Mouse (Mus musculus) natural killer cell, adult 2 months (primary cell): ENCODE measurements around the gene Znrf3.

Experiments
- DNase-seq, 2 experiments: peaks; one replicate each; pipeline ENCODE4 v3.0.0; 2022; ENCODE audit warnings: low spot score in 2 of 2

The Znrf3 gene

DNA sequence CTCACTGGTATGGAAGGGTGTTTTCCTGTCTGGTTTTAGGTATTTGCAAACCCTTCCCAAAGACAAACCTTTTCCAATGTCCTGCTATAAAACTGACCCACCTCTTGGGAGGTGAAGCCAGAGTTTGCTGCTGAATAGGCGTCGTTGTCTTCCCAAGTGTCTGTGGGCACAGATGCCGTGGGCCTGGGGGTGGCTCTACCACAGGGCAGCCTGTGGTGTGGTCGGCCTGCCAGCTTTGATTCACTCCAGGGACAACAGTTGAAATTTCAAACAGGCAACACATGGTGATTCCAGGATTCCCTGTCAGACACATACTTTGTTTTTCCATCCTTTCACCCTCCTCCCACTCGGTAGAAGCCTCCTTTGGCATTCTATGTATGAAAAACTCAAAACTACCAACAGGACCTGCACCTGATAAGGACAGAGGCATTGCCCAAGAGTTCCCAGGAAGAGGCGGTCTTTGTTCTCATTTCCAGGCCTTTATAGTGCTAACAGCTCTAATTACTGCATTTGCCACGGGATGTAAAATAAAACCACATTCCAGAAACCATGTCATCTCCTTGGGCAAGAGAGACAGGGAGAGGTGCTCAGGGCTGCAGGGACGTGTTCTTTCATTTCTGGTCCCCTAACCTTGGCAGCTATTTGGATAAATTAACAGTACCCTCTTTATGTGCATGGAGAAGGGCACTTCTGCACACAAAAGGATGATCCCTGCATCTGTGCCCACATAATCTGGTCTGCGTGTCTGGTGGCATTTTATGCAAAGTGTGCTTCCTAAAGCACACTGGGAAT, 173.2 kb downstream of the Znrf3 start:
- no peak for DNase-seq

DNA sequence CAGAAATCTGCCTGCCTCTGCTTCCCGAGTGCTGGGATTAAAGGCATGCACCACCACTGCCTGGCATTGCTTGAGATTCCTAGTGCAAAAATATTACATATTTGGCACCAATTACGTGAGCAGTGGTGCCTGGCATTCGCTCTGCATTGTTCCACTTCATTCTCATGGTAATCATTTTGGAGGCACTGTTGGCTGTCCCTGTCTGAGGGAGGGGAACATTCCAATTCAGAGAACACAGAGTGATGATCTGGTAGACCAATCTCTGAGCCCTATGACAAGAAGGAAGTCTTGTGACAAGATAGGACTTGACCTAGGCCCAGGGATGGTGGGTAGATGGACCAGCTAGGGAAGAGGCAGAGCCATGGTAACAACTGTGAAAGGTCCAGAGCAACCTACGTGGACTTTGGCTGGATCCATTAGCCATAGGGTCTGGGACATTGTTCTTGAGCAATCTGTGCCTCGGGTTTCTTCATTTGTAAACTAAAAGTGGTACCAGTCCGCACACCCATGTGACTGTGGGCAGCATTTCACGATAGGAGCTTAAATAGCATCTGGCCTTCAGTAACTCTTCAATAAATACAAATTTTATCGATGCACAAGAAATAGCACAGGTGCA, 174.7 kb downstream of the Znrf3 start:
- no peak for DNase-seq

DNA sequence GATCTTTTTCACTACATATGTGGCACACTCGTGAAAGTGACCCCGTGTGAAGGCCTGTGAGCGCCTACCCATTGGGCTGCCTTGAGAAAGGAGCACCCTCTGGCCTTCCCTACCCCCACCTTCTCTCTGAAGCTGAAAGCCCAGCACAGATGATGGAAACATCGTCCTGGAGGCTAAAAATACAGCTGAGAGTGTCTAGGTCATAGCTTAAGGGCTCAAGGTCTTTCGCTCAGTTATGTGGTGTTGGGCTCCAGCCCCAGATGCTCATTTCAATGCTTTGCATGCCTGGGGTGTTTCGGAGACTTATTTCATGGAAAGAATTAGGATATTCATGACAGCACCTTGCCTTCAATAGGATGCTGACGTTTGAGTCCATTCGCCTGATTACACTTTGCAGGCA, 178.9 kb downstream of the Znrf3 start:
- DNase-seq: no peak

DNA sequence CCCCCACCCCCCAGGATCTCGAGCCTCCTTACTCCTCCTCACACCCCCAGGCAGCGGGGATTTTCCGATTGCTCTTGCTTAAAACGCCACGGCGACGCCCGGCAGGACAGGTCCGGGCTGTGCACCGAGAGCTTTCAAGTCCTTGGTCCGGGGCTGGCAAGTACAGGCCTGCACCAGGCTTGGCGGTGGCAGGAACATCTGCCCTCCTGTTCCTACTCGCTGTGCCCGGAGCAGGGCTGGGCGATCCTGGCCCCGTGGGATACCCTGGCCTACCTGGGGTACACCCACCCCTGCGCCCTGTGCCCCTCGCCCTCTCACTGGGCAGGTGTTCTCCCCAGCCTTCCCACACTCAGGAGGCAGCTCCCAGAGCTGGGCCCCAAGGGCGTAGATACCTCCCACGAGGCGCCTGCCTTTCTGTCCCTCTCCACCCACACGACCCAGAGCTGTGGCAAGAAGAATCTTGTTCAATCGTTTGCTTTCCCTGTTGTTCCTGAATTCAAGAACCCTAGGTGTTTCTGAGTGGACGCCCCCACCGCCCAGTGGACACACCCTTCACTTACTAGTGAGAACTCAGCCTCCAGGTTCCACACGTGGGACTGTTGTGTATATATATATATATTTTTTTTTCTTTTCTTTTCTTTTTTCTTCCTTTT, 181.4 kb downstream of the Znrf3 start:
- DNase-seq: no peak

DNA sequence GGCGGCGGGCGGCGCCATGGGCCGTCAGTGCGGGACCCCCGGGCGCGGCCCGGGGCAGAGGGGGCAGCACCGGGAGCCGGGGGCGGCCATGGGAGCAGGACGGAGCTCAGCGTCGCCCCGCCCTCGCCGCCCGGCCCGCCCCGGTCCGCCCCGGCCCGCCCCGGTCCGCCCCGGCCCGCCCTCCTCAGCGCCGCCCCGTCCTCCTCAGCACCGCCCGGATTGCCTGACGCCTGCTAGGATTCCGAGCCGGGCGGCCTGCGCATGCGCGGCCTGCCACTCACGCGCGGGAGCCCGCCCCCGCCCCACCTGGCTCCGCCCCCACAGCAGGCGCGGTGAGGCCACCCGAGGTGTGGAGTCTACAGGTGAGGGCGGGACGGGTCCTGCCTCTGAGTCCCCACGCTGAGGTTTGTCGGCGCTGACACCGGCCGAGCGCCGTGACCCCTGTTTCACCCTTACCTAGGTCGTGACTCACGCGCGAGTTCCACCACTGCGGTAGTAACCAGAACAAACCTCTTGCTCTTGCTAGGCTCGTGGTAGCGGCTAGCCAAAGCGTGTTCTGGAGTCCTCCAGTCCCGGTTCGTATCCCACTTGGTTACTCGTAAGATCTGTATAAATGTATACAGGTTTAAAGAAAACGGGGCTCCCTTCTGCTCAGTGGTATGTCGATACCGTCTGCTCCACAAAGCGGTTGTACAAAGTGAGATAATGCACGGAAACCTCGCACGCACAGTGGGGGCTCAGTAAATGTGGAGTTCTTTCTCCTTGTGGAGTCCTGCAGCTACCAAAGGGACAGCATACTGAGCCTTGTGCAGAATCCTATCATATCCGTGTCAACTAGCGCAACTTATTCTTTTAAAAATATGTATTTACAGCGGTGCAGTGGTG, 182.9 kb downstream of the Znrf3 start, which contains the start of gene Kremen1:
Gene Kremen1 (minus strand): TSS at position 51 of the 885 bp plus-strand sequence.
- DNase-seq: peak; percentile 84 to 92

DNA sequence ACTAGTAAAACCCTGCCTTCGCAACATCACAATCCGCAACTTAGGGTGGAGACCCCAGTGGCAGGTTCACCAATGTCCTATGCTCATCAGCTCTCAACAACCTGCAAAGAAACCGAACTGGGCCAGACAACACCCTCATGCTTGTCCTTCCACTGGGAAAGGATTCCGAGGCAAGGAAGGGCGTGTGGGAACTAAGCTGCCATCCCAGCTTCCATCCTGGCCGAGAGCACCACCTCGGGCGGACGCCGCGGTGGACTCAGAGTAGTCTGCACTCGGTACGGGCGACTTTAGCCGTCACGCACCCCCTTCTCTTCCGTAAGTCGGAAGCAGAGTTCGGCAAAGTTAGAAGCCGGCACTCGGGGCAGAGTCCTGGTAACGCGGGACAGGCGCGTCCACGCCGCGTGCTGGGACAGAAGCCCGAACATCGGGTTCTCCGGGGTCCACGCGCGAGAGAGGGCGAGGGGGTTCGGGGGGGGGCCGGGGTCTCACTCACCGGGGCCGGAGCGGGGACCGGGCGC, 183.6 kb downstream of the Znrf3 start:
- peak; percentile 33 for DNase-seq

DNA sequence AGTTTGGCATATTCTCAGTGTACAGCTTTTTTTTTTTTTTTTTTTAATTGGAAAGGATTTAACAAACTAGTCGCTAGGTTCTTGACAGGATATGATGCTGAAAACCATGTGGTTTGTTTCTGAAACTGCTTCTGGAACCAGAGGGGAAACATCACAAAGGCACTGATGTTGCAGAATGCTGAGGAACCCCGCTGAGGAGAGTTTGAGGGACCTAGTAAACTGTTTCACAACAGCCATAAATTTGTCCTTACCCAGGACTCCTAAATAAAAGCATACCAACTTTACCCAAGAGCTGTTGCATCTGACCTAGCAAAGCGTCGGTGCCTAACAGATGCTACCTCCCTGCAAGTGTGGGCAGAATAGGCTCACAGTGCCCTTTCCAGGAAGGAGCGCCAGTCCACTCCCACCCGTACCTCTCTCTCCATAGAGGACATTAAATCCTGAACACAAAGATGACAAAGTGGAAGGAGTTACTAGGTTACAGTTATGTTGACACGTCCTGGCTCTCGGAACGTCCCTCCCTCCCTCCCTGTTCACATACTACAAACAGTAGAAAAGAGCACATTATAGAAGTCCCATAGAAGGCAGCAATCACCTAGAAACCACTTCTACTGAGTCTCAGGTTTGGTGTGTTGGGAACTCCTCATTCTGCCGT, 184.6 kb downstream of the Znrf3 start:
- peak in 1 of 2 experiments; percentile 10 for DNase-seq

DNA sequence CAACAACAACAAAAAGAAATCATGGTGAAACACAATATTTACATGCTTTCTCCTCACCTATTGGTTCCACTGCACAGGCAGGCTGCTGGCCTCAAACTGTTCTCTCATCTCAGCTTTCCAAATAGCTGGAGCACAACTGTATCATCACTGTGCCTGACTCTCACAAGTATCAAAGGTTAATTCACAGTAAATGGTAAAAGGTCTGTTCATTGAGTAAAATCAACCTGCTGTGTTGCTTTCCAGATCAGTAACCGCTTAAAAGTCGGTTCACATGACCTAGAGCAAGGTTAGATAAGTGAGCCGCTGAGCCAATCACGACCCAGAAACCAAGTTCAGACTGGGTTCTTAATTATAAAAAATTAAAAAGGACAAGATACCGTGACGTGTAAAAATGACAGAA, 186.6 kb downstream of the Znrf3 start:
- no peak for DNase-seq

DNA sequence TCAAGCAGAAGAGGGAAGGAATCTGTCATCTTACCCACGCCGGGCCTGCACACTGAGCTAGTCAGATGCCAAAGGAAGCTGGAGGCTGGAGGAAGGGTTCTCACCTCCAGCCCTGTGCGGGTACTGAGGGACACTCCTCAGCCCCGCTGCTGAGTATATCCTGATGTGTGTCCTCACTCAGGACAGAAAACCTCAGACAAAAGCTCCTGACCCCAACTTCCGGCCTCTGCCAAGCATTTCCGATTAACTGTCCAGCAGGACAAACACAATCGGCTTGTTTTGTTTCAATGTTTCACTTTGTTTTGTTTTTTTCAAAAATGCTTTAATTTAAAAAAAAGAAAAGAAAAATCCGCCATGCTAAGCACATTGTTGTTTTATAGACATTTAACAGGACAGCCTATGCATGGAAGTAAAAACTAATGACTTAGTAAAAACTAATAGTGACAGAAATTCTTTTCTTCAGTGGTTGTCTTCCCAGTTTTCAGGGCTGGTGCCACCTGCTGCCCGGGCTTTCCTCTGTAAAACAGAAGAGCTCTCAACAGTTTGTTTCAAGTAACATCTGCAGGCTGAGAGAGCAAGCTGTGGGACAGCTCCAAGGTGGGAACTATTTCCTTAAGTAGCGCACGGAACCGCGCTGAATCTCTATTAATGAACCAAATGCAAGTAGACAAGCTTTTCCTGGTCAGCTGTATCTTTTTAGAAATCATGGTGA, 187.3 kb downstream of the Znrf3 start:
- no peak for DNase-seq

DNA sequence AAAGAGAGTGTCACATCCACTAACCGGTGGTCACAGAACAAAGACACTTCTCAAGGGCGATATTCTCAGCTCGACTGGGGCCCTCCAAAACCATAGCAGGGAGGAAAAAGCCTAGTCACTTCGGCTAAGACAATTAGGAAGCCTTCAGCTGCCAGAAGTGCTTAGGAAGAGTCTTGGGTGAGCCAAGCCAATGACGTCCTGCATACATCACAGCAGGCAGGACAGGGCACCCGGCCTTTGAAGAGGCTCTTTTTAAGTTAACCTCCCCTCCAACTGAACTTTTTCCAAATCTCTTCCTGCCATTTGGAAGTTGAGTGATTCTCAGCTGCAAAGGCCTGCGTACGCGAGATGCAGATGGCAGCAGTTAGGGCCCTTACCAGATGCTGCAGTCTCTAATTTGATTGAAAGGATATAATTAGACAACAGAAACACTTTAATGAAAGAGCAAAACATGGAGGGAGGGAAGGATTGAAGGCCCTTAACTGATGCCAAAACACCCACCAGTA, 189.1 kb downstream of the Znrf3 start:
- DNase-seq: no peak

DNA sequence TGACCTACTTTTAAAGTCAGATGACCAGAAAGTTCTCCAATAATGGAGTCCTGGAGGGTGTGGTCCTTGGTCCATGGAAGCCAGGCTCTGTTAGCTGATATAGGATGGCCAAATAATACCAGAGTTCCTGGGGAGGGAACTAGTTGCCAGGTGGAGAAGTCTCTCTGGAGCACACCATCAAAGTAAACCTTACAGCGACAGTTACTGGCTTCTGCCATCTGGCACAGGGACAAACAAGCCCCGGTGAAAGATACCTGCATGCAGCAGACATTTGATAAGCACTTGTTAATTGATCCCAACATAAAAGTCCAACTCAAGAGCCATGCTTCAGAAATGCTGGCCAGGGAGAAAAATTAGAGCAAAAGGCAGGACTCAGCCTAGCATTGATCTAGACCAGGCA, 190.6 kb downstream of the Znrf3 start:
- no peak for DNase-seq

DNA sequence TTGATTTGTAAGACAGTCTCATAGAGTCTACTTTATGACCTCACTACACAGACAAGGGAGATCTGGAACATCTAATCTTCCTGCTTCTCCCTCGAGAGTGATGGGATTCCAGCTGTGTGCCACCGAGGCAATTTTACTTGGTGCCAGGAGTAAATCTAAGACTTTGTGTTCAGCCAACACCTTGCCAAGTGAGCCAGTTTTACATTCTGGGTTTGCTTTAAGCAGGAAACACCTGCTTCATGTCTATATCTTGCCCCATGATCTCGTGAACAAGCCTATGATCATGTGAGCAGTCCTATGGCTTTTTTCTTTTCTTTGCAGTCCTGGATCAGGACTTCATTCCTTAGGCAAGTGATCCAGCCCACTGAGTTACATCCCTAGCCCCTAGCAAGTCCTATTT, 191.1 kb downstream of the Znrf3 start:
- peak in 1 of 2 experiments; percentile 12 for DNase-seq

DNA sequence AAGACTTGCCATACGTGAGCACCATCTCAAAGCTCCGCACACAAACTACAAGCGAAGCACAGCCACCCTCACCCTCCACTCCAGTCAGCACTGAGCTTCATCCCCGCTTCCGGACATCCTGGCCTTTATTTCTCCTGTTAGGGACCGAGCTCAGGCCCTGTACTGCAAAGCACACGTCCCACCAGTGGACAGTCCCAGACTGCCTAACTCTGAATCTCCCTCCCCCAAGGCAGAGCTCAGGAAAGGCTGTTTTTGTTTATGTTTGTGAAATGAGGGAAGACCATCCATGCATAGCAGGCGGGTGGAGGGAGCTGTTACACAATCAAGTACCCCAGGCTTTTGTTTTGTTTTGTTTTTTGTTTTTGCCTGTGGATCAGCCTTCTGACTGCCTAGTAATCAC, 191.9 kb downstream of the Znrf3 start:
- no peak for DNase-seq

DNA sequence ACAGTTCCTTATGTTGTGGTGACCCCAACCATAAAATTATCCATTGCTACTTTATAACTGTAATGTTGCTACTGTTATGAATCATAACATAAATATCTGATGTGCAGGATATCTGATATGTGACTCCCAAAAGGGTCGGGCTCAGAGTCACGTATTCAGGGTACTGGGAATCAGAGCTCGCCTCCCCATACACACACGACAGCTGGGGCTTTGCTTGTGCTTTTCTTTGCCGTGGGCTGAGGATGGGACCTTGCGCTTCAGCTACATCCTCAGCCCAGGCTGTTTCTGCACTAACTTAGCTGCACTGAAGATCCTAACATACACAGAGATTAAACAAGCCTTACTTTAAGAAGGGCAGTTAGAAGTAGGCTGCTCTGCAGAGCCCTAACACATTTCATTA, 193.5 kb downstream of the Znrf3 start:
- no peak for DNase-seq

DNA sequence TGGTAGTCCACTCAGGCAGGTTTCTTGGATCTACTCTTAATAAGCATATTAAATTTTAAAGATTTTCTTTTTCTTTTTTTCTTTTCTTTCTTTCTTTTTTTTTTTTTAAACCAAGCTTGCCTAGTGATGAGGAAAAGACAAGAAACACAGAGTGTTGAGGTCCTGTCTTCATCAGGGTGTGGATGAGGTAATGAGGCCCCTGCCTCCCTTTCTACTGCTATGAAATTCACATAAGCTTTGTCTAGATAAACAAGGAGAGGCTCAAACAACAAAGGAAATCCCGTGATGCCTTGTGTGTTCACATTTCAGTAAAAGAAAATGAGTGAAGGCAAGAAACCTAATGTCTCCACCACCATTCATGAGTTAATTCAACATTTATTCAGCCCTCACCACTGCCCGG, 196.4 kb downstream of the Znrf3 start:
- DNase-seq: no peak

DNA sequence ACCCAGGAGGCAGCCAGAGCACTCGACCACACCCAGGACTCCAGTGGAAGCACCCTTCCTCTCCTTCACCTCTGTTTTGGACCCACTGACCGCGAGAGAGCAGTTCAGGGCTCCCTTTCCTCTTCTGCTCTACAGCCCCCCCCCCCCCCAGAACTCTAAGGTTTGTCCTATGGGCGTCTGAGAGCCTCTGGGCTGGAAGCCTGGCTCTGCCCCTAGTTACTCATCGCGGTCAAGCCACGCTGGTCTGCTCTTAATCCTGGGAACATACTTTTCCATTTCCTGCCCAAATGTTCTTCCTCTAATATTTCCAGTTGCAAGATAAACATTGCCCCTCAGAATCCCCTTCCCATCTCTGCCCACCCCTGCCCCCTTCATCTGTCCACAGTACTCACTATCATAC, 199.2 kb downstream of the Znrf3 start:
- DNase-seq: no peak

DNA sequence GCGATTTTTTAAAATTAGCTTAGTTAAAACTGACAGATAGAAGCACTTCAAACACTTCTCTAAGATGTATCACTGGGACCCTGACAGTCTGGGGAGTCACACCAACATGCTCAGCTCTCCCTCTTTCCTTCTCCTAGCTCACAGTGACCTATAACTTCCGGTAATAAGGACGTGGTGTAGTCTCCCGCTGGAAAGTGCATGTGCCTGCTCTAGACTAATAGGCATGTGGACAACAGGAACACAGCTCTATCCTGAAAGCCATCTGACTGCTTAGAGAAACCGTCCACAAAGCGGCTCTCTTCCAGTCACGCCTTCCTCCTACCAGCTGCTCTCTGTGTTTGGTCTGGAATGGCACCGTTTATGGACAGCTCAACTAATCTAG, 199.9 kb downstream of the Znrf3 start:
- DNase-seq: no peak

DNA sequence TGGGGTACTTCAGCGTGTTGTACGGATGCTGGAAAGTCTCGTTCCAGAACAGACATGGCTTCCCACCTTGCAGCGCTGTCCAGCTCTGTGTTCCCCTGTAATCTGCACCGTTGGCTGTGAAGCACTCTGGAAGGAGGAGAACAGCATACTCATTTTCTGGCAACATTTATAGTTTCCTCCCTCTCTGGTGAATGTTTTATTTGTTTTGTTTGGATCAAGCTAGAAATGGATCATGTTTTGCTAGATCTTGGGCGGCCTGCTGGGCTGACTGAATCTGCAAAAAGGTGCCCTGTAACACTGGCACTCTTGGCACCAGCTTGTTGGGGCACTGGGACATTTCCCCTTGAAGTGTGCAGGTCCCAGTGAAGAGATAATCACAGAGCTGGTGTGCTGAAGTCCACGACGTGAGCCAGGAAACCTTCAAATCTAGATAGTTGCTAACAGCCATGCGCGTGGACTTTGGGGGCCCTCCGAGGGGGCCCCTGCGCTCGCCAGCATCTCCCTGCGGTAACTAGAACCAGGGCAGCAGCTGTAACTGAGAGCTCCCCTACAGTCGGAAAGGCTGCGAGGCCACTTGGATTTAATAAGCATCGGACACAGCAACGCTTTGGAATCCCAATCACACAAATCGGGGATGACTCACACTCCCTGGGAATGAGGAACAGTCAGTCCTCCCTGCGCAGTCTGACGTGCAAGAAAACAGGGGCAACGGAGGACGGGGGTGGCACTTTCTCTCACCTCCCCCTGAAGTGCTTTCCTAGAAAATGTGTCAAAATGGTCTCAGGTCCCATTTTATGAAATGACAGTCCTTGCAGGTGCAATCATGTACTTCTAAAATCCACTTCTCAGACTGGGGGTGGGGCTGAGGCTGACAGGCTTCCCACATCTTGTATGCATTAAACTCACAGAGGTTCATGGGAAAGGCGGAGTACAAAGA, 200.6 kb downstream of the Znrf3 start:
- DNase-seq: no peak

DNA sequence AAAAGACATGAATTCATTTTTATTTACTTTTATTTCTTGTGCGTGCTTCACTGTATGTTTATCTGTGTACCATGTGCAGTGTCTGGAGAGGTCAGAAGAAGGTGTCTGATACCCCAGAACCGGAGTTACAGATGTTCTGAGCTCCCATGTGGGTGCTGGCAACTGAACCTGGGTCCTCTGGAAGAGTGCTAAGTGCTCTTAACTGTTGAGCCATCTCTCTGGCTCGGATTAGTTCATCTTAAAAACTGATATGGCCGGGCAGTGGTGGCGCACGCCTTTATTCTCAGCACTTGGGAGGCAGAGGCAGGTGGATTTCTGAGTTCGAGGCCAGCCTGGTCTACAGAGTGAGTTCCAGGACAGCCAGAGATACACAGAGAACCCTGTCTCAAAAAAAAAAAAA, 201.4 kb downstream of the Znrf3 start:
- DNase-seq: no peak
